Mouse (Mus musculus) liver, adult 2 months (tissue): ENCODE measurements around the gene Colq.

Experiments used
- CTCF ChIP-seq: fragments of 200-500 bp; IDR thresholded peaks from 2 replicates; pipeline ENCODE4 v1.5.1; 2011; ENCODE audit warnings: low read depth, low read length, control low read depth
- POLR2A ChIP-seq: fragments of 200-500 bp; IDR thresholded peaks from 2 replicates; pipeline ENCODE4 v1.6.1; 2011; ENCODE audit warnings: low read length, control low read depth; ENCODE audit not compliant: insufficient read depth; ENCODE audit errors: extremely low read depth

GRCm38 (mm10) chr14:31574903-31575665, 16.1 kb downstream of the Colq start:
- TF ChIP-seq POLR2A: no peak
- TF ChIP-seq CTCF: no peak
